Mouse (Mus musculus): Measurements from ENCODE around the gene Fam184a. TPM values are rescaled to one million over a fixed set of nuclear protein-coding genes. Genes with fewer than 3 reads are reported as not detected.

Fam184a gene
- polyA plus RNA-seq (2012; rRNA removed), result 0.17 and 0.23 TPM in 2 replicates

GRCm38 (mm10) chr10:53750955-53751652 lies at the start of gene Fam184a:
Gene Fam184a (minus strand): TSS chr10:53751123.

GRCm38 (mm10) chr10:53630339-53630738 lies 120.6 kb downstream of the Fam184a start, which contains the start of gene Mcm9:
Gene Mcm9 (minus strand): TSS chr10:53630439.

GRCm38 (mm10) chr10:53596677-53597120 lies 154.2 kb downstream of the Fam184a start, which contains the start of gene Asf1a:
Gene Asf1a (plus strand): TSS chr10:53596757.

Other genes starting within 250 kb of the Fam184a start
- 1.9 and 2.7 TPM in 2 replicates for gene Asf1a, start 154.4 kb downstream of the Fam184a start, polyA plus RNA-seq (2012; rRNA removed)
- 4.9 and 5.7 TPM in 2 replicates for gene Mcm9, start 120.7 kb downstream of the Fam184a start, polyA plus RNA-seq (2012; rRNA removed)

All from colon, adult 2 months (tissue).